Mouse (Mus musculus) erythroblast, embryonic 14.5 days (primary cell): ENCODE data around the gene Hsd17b14.

Experiments used
- GATA1 ChIP-seq: IDR thresholded peaks from 2 replicates; pipeline ENCODE4 v1.6.1; 2012; ENCODE audit warnings: low read length, inconsistent platforms, mixed read lengths
- TAL1 ChIP-seq: IDR thresholded peaks from 3 replicates; pipeline ENCODE4 v1.6.1; 2012; ENCODE audit warnings: low read length, inconsistent platforms, mixed read lengths

DNA sequence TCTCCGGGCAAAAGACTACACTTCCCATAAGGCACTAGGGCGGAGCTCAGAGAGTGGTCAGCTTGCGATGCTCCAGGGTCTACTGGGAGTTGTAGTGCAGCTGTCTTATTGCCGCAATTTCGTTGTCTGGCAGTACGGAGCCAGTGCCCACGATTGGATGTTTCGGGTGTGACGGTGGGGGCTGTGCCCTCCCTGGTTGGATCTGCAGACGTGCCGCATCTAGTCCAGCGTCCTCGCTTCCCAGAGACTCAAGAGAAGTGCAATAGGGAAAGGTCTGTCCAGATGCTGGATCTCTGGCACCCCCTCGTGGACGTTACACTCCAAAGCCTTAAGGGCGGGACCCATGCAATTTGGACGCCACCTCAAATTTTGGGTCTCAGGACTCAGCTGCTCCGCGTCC lies 34.5 kb downstream of the Hsd17b14 start:
- TF ChIP-seq TAL1 (no peak), GATA1 (no peak)
